Mouse (Mus musculus): ENCODE results near the gene Enpp6. TPM values are rescaled to one million over a fixed set of nuclear protein-coding genes. Genes with fewer than 3 reads are reported as not detected.

The Enpp6 gene
- total RNA-seq, 4 experiments from 2014 or later = 2.4 to 7.3 (median 3.1) TPM

GRCm38 (mm10) chr8:47061105-47061720 is 74.5 kb downstream of the Enpp6 start:
- no peak for DNase-seq (ENCODE audit: low spot score)

- DNase-seq (ENCODE audit: low spot score) = no peak
These were observed 80.4 kb downstream of the Enpp6 start for GRCm38 (mm10) chr8:47067121-47067520.

- no peak for DNase-seq (ENCODE audit: low spot score)
These were observed 82.9 kb downstream of the Enpp6 start for GRCm38 (mm10) chr8:47069634-47070033.

GRCm38 (mm10) chr8:47072001-47072400 is 85.3 kb downstream of the Enpp6 start:
- no peak for DNase-seq (ENCODE audit: low spot score)

- no peak for DNase-seq (ENCODE audit: low spot score)
These were observed 89.4 kb downstream of the Enpp6 start for GRCm38 (mm10) chr8:47075941-47076555.

- DNase-seq (ENCODE audit: low spot score) = no peak
These were observed 93.3 kb downstream of the Enpp6 start for GRCm38 (mm10) chr8:47080037-47080436.

- no peak for DNase-seq (ENCODE audit: low spot score)
These were observed 95.7 kb downstream of the Enpp6 start for GRCm38 (mm10) chr8:47082201-47083027.

GRCm38 (mm10) chr8:47090021-47090420 is 103.3 kb downstream of the Enpp6 start:
- DNase-seq (ENCODE audit: low spot score) = no peak

GRCm38 (mm10) chr8:47105617-47106016 is 118.9 kb downstream of the Enpp6 start:
- DNase-seq (ENCODE audit: low spot score) = no peak

- DNase-seq (ENCODE audit: low spot score) = no peak
These were observed 127.6 kb downstream of the Enpp6 start for GRCm38 (mm10) chr8:47114133-47114796.

GRCm38 (mm10) chr8:47117336-47117735 is 130.6 kb downstream of the Enpp6 start:
- no peak for DNase-seq (ENCODE audit: low spot score)

GRCm38 (mm10) chr8:47119895-47120294 is 133.2 kb downstream of the Enpp6 start:
- DNase-seq (ENCODE audit: low spot score) = no peak

GRCm38 (mm10) chr8:47128859-47129258 is 142.2 kb downstream of the Enpp6 start:
- DNase-seq (ENCODE audit: low spot score) = no peak

- no peak for DNase-seq (ENCODE audit: low spot score)
These were observed 146.7 kb downstream of the Enpp6 start for GRCm38 (mm10) chr8:47133381-47133780.

GRCm38 (mm10) chr8:47134736-47135135 is 148.0 kb downstream of the Enpp6 start:
- DNase-seq (ENCODE audit: low spot score) = no peak

- no peak for DNase-seq (ENCODE audit: low spot score)
These were observed 148.9 kb downstream of the Enpp6 start for GRCm38 (mm10) chr8:47135586-47135985.

- DNase-seq (ENCODE audit: low spot score) = no peak
These were observed 149.4 kb downstream of the Enpp6 start for GRCm38 (mm10) chr8:47136047-47136446.

- no peak for DNase-seq (ENCODE audit: low spot score)
These were observed 158.6 kb downstream of the Enpp6 start for GRCm38 (mm10) chr8:47145258-47145657.

All from heart, adult 8-10 months (tissue).